Mouse (Mus musculus) brain, embryonic 14.5 days (tissue): Measurements from ENCODE around the gene U2af1l4.

Experiments
- CTCF ChIP-seq: fragments of 200-500 bp; IDR thresholded peaks from 2 replicates; pipeline ENCODE4 v1.5.1; 2012; ENCODE audit warnings: inconsistent platforms, mild to moderate bottlenecking, moderate library complexity, borderline replicate concordance; ENCODE audit not compliant: insufficient read depth, insufficient read length; ENCODE audit errors: extremely low read depth
- POLR2A ChIP-seq: fragments of 200-500 bp; IDR thresholded peaks from 2 replicates; pipeline ENCODE4 v1.6.1; 2012; ENCODE audit warnings: mild to moderate bottlenecking, inconsistent platforms, borderline replicate concordance; ENCODE audit not compliant: poor library complexity, insufficient read depth, insufficient read length, severe bottlenecking; ENCODE audit errors: extremely low read depth

GRCm38 (mm10) chr7:30526981-30527380, 36.1 kb upstream of the U2af1l4 start:
- no peak for TF ChIP-seq CTCF
- TF ChIP-seq POLR2A, result no peak
